Mouse (Mus musculus) lung, adult 2 months (tissue): ENCODE data around the gene Bcan. TPM values are rescaled to one million over a fixed set of nuclear protein-coding genes. Genes with fewer than 3 reads are reported as not detected.

Source experiments
- DNase-seq: peaks from one replicate; pipeline ENCODE4 v3.0.0; 2022
- H3K4me1 ChIP-seq: fragments of 200-500 bp; 2 replicates; pipeline ENCODE4 v1.6.1; 2011; ENCODE audit warnings: low read length; ENCODE audit not compliant: control insufficient read depth, insufficient read depth
- H3K4me3 ChIP-seq: fragments of 200-500 bp; replicated peaks from 2 replicates; pipeline ENCODE3; 2011; ENCODE audit warnings: low read depth, mild to moderate bottlenecking, control low read depth, low read length; ENCODE audit errors: extremely low read depth
- CTCF ChIP-seq: fragments of 200-500 bp; IDR thresholded peaks from 2 replicates; pipeline ENCODE4 v1.5.1; 2011; ENCODE audit warnings: mild to moderate bottlenecking, low read length, control low read depth; ENCODE audit not compliant: insufficient read depth
- POLR2A ChIP-seq: fragments of 200-500 bp; IDR thresholded peaks from 2 replicates; pipeline ENCODE4 v1.6.1; 2011; ENCODE audit warnings: low read depth, mild to moderate bottlenecking, control low read depth, low read length, borderline replicate concordance; ENCODE audit errors: extremely low read depth
- WGBS: fragments of 180-500 bp; shearing (Covaris S2); methylation state at CpG from one replicate; pipeline ENCODE4 v1.1.7; 2018; 5-methylcytosine and 5-hydroxymethylcytosine counted together
- polyA plus RNA-seq: library from polyadenylated mRNA; depleted of rRNA; stranded (reverse); fragments of >200 nt; gene quantifications from 2 replicates; pipeline ENCODE4 v1.2.3, GENCODE M21; 2012; rRNA removed

Bcan gene
- 7.2 and 8.3 TPM in 2 replicates for polyA plus RNA-seq

DNA sequence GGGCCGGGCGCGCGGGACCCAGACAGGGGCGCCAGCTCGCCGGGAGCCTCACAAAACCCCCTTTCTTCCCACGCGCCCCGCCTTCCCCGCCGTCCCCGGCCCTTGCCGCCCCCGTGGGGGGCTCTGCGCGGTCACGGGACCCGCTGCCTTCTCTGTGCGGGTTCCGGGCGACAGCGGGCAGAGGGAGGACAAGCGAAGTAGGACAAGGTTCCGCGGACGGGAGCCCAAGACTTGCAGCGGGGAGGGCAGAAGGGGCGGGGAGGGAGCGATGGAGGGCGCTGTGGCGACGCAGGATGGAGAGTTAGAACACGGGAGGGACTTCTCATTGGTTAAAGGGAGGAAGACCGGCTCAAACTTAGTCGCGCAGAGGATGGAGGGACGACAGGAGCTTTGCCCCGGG, at the start of gene Bcan:
Gene Bcan (minus strand): TSS at position 50 of the 400 bp plus-strand sequence.
- 0 out of 2 replicates have a peak, but pooled peaks cover 2% of the 10 kb centered on the region for H3K4me1 ChIP-seq
- under 1% methylated on average over 39 of the region's 39 CpGs for WGBS
- TF ChIP-seq POLR2A, result no peak
- TF ChIP-seq CTCF, result no peak
- H3K4me3 ChIP-seq, result no peak within 1 kb of the TSS
- DNase-seq, result no peak

DNA sequence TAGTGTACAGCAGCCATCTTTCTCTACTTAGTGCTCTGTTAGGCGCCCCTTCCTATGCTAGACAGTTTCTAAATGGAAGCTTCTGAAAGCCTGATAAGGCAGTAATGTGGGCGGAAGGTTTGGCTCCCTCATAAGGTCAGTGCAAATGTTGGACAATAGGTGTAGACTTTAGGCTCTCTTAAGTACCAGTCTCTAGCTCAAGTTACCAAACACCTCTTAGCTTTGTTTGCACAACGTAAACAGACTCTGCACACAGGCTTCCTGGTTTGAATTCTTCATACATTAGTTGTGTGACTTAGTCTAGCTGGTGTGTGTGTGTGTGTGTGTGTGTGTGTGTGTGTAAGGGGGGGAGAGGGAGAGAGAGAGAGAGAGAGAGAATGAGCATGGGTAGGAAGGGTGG, 49.5 kb upstream of the Bcan start:
- Histone ChIP-seq H3K4me1 (peaks cover 3% of the 10 kb centered on the region), H3K4me3 (no peak overlapping the region)
- no peak for DNase-seq
- WGBS, result 34% methylated on average over 3 of the region's 3 CpGs
- TF ChIP-seq CTCF, result no peak
- TF ChIP-seq POLR2A, result no peak

DNA sequence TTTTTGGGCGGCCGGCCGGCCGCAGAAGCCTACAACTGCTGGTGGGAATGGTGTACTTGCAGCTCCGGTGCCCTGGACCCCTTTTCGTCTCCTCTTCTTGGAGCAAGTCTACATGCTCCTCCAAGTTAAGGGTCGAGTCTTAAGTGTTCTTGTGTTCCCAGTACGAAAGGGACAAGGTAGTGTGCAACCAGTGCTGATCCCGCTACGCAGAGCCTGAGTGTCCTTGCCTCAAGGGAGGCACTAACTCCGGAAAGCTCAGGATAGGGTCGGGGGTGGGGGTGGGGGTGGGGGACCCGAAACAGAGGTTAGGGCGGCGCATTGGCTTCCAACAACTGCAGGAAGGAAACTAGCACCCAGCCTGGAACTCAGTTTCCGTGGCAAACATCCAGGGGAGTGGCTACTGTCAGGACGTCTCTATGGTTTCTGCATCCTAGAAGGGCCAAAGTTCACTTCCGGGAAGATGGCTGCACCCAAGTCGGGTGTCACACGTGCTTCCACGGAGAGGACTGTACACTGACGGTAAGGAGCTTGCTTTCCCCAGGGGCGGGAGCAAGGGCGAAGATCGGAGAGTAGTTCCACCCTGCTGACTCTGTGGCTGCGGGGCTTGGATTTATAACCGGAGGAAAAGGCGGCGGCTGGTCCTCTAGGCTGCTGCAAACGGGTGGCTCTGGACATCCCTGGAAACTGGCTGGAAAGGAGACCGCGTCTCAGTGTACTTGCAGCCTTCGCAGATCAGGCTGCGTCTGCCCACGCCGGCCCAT, 42.8 kb upstream of the Bcan start, which contains the start of gene Gpatch4:
Gene Gpatch4 (plus strand): TSS at position 448 of the 761 bp plus-strand sequence.
- peak; percentile 73 for DNase-seq
- no peak for TF ChIP-seq CTCF
- TF ChIP-seq POLR2A, result peak; percentile 85; the same call in 1 of the 2 replicates
- WGBS, result 6% methylated on average over 36 of the region's 36 CpGs
- peak within 1 kb of the TSS; percentile 92 for H3K4me3 ChIP-seq
- peaks cover 3% of the 10 kb centered on the region for H3K4me1 ChIP-seq

DNA sequence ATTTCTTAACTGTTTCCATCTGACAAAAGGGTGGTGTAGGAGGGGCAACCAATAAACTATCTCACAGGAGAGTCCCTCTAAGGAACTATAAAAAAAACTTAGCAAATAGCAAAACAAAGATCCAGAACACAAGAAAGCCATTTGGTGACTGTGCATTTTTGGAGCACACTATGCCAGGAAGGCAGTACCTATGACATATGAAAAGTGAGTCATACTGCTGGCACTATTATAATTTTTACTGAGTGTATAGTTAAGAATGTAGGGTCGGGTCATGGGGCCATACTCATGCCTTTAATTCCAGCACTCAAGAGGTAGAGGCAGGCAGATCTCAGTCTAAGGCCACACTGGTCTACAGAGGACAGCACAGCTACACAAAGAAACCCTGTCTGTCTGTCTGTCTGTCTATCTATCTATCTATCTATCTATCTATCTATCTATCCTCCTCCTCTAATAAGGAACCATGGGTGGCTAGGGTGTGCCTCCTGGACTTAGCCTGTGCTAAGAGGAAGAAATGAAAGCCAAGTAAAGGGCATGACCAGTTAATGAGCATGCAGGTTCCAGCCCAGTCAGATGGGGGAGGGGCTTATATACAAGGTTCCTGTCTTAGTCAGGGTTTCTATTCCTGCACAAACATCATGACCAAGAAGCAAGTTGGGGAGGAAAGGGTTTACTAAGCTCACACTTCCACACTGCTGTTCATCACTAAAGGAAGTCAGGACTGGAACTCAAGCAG, 35.7 kb upstream of the Bcan start:
- Histone ChIP-seq H3K4me3 (no peak overlapping the region), H3K4me1 (no peaks in the 10 kb centered on the region; the same call in 1 of the 2 replicates)
- 55% methylated on average over 1 of the region's 1 CpGs for WGBS
- DNase-seq, result no peak
- TF ChIP-seq POLR2A (no peak), CTCF (no peak)

DNA sequence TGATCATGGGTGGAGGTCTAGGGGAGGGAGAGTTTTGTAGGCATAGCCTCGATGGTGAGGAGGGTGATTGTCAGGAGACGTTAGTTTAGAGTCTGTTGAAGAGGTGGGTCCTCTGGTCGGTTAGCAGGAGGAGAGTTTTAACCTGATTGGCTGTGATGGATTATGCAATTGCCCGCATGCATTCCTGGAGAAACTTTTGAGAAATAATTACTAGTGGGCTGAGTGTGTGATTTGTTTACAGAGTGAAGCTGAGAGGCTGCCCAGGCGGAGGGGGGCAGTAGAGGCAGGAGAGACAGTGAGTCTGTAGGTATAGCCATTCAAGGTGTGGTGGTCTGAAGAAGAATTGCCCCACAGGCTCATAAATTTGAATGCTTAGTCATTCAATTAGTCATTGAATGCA, 33.5 kb upstream of the Bcan start:
- Histone ChIP-seq H3K4me3 (no peak overlapping the region), H3K4me1 (no peaks in the 10 kb centered on the region; the same call in 1 of the 2 replicates)
- 45% methylated on average over 5 of the region's 5 CpGs for WGBS
- DNase-seq, result peak; percentile 29
- TF ChIP-seq CTCF (no peak), POLR2A (no peak)

DNA sequence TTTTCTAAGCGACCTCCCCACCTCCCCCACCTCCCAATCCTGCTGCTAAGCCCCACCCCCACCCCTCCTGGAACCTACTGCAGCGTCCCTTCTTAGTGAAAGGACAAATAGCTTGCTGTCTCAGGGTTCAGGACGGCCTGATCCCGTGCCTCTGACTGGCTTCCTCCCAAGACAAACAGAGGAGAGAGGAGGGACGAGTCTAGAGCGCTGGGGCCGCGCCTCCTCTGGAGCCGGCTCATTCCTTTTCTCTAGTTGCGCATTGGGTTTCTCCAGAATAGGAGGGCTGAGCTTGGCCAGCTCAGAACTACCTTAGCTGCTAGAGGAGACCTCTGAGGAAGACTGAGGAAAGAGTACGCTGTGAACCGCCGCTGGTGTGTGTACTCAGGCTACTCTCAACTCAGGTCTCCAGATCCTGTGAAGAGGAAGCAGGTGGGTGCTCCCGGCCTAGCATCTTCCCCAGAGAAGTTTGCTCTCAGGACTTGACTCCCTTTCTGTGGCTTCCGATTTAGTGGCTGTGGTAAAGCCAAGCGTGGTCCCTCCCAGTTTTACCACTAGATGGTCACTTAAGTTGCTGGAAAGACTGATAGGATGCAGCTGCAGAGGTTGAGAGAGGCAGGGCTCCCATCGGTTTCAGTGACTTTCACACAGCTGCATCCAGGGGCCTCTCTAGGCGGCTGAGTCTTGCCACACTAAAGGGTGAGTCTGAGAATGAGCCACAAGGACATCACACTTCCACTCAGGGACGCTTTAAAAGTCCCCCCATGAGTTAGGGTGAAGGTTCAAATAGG, 30.8 kb upstream of the Bcan start:
- WGBS, result 13% methylated on average over 19 of the region's 19 CpGs
- peak; percentile 66 for DNase-seq

DNA sequence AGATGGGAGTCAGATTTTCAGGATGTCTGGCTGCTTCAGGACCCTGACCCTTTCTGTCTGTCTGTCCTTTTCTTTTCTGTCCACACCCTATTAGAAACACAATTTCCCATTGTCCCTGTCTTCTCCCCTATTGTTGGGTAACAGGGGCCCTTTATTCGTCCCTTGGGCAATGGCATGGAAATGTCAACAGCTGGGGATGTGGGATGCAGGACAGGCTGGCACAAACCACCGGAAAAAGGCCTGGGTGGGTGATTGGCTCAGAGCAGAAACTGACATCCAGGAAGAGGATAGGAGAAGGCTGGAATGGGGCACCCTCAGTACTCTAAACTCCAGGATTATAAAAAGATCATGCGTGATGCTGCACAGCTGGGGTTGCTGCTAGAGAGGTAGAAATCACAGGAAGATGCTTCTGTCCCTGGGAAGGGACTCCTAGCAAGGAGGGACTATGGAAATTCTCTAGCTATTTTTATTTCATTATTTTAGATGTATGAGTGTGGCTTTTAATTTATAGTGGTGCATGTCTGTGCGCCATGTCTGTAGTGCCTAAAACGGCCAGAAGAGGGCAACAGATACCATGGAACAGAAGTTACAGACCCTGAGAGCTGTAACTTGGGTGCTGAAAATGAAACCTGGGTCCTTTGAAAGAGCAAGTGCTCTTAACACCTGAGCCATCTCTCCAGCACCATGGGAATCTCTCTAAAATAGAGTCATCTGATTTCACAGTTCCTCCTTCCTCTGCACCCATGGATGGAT, 27.6 kb upstream of the Bcan start, which contains the start of gene Hapln2:
Gene Hapln2 (minus strand): TSS at position 150 of the 753 bp plus-strand sequence.
- no peak for DNase-seq
- H3K4me3 ChIP-seq, result no peak within 1 kb of the TSS
- peaks cover 6% of the 10 kb centered on the region; the same call in 1 of the 2 replicates for H3K4me1 ChIP-seq
- WGBS, result 55% methylated on average over 5 of the region's 5 CpGs
- peak; percentile 15; the same call in 1 of the 2 replicates for TF ChIP-seq CTCF
- TF ChIP-seq POLR2A, result no peak

More for the DNA sequence above, 30.8 kb upstream of the Bcan start:
- Histone ChIP-seq H3K4me1 (no peaks in the 10 kb centered on the region; the same call in 1 of the 2 replicates), H3K4me3 (peak overlapping the region; percentile 52)
- TF ChIP-seq POLR2A, result peak; percentile 54; the same call in 1 of the 2 replicates
- TF ChIP-seq CTCF, result no peak

DNA sequence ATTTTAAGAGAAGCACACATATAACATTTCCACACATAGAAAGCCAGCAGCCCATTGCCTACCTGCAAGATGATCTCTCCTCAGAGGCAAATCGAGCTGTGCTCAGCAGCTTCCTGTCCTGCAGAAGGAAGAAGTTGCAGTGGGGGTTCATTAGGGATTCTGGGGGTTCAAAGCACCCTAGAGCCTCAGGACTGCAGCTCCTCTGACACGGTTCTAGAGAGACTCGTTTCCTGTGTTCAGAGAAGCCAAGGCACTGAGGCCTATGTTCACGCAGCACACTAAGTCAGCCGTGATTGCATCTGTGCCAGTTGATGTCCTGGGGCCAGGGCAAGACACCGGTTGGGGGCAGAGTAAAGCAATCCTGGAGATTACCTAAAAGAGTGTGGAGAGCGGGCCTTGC, 26.8 kb upstream of the Bcan start:
- 57% methylated on average over 7 of the region's 7 CpGs for WGBS

More for the DNA sequence above, 26.8 kb upstream of the Bcan start:
- H3K4me1 ChIP-seq, result peaks cover 9% of the 10 kb centered on the region; the same call in 1 of the 2 replicates
- H3K4me3 ChIP-seq, result no peak overlapping the region
- no peak for DNase-seq
- TF ChIP-seq CTCF (no peak), POLR2A (no peak)
